Mouse (Mus musculus) left cerebral cortex, postnatal 36 days (tissue): Measurements from ENCODE around the gene Ppp1r9a. TPM values are rescaled to one million over a fixed set of nuclear protein-coding genes. Genes with fewer than 3 reads are reported as not detected.

Experiments
- DNase-seq, 2 experiments: peaks; one replicate each; pipeline ENCODE4 v3.0.0; 2021 to 2022; ENCODE audit warnings: low spot score in 2 of 2, mixed read lengths in 1 of 2
- intact Hi-C: fragments of 180-260 bp; cut with DNase I; formaldehyde crosslinking; loops from one replicate; pipeline ENCODE4 v1.15.1; 2025
- total RNA-seq, 2 experiments: library from RNA; stranded (reverse); gene quantifications; 2 replicates each; pipeline ENCODE4 v1.2.3; 2021

Gene Ppp1r9a
- total RNA-seq, 2 experiments from 2014 or later, result 199 TPM

GRCm38 (mm10) chr6:4949701-4950100, 47.0 kb downstream of the Ppp1r9a start:
- DNase-seq, result no peak
- intact Hi-C loops, result no loop called here

DNA sequence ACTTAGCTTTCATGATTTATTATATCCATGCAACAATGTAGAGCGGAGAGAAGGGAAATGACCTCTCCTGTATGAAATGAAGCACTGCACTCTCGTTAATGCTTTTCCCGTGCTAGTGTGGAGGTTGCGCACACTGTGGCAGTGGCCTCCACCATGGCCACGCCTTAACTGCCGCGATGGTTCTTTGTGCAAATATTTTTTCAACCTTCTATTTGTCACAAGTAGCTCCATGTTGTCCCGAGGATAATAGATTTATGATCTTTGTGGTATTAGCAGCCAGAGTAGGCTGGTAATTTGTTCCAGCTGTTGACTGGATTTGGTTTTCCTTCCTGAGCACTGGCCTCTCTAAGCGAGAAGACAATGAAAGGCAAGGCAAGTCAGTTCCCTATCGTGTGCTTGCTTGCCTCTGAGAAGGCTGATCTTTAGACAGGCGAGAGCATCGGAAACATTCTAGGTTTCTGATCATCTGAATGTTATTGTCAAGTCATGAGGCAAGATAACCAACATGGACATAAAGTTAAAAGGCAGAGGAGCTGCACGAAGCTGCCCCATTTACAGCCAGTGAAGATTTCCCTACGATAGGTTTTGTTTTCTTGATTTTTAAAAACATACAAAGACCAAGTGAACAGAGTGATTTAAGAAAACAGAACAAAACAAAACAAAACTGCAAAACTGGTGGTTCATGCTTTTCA, 50.5 kb downstream of the Ppp1r9a start:
- no peak for DNase-seq
- intact Hi-C loops, result no loop called here

- intact Hi-C loops, result no loop called here
- DNase-seq, result no peak
Observed at GRCm38 (mm10) chr6:4956651-4957050, 53.9 kb downstream of the Ppp1r9a start.

DNA sequence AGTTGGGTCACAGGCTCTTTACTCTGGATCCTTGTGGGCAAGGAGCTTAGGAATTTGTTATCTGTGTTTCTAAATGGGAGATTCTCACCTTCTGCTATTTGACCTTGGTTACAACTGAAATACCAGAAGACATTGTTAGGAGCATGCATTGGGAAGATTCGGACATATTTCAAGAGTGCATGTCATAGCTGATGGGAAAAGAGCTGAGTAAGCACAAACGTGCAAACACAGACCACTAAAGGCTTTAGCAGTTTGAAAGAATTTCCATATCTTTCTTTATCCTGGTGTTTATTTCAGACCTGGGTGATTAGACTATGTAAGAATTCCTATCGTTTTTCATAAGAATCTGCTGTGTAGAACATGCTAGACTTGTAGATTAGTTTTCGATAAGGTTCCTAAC, 59.5 kb downstream of the Ppp1r9a start:
- DNase-seq, result no peak
- intact Hi-C loops, result no loop called here

DNA sequence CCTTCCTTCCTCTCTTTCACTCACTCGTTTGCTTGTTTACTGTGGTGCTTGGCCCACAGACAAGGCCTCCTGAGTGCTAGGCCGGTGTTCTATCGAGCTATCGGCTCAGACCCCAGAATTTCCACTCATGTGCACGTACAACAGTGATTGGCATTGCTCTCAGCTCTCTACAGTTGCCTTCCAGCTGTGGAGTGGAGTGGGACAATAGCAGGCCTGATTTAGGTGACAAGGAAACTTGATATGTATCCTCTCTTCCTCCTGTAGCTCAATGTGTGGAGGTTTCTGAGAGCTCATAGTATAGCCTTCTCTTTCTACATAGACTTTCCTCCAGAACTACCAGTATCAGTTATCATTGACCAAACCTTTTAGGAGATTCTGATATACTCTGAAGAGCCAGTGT, 60.3 kb downstream of the Ppp1r9a start:
- no peak for DNase-seq
- intact Hi-C loops, result no loop called here

DNA sequence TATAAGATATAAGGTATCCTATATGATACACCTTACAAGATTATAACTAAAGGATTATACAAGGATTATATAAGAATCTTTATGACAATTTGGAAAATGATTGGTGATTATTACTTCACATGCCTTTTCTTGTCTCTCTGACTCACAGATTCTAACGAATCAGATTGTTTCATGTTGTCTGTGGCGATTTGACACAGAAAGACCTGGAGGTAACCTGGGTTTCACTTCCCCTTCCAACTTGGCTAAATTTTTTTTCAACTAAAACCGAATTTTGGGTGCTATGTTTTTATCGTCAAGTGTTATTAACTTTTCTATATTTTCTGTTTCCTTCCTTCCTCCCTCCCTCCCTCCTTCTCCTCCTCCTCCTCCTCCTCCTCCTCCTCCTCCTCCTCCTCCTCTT, 64.5 kb downstream of the Ppp1r9a start:
- intact Hi-C loops, result no loop called here
- no peak for DNase-seq

GRCm38 (mm10) chr6:4971229-4971628, 68.5 kb downstream of the Ppp1r9a start:
- intact Hi-C loops, result no loop called here
- no peak for DNase-seq

- intact Hi-C loops, result no loop called here
- peak; percentile 21 to 29 for DNase-seq
Observed at GRCm38 (mm10) chr6:4972808-4973207, 70.1 kb downstream of the Ppp1r9a start.

DNA sequence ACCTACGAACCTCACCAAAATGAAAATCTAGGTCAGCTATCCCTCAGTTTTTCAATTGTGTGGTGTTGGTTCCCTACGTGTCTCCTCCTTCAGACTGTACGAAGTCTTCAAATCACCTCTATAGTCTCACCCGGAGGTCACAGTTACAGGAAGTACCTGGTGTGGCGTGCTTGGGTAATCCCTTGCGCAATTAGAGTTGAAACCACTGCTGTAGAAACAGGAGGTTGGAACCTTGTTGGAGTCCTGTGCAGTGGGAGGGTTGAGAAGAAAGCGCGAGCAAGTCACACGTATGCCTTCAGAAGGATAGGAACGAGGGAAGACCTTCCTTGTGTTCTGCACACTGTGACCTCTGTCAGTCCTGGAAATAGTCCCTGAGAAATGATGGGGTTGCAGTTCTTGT, 70.6 kb downstream of the Ppp1r9a start:
- intact Hi-C loops, result no loop called here
- no peak for DNase-seq

- intact Hi-C loops, result no loop called here
- no peak for DNase-seq
Observed at GRCm38 (mm10) chr6:4977515-4977914, 74.8 kb downstream of the Ppp1r9a start.

DNA sequence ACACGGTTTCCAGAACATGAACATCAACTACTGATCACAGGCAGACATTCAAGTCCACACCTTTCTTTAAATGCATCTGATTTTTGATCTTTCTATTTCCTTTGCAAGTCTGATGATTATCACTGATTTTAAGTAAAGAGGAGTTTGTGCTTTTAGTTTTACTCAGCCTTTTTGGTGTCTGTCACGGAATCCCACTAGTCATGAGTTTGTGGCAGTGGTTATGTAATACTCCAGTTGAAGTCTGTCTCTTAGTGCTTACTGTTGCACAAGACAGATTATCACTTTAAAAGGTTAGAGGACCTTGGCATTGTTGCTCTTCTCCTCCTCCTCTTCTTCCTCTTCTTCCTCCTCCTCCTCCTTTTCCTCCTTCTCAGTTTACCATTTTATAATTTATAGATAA, 75.5 kb downstream of the Ppp1r9a start:
- DNase-seq, result no peak
- intact Hi-C loops, result no loop called here

GRCm38 (mm10) chr6:4978897-4979296, 76.2 kb downstream of the Ppp1r9a start:
- DNase-seq, result no peak
- intact Hi-C loops, result no loop called here

DNA sequence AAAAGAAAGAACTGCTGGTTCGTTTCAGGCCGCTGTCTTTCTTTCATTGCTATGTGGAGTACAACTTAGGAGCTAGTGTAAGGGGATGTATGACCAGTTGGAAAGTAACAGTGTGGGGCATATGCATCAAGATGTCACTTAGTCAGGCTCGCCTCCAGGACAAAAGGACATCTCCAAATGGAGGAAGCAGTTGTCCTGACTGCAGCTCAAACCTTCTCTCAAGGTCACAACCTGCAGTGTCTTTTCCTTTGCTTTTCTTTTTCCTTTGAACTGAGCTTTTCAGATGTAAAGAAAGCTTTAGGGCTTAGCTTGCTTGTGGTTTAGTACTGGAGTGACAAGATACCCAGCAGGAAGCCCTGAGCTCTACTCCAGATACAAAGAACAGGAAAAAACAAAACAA, 77.4 kb downstream of the Ppp1r9a start:
- no peak for DNase-seq
- intact Hi-C loops, result no loop called here

DNA sequence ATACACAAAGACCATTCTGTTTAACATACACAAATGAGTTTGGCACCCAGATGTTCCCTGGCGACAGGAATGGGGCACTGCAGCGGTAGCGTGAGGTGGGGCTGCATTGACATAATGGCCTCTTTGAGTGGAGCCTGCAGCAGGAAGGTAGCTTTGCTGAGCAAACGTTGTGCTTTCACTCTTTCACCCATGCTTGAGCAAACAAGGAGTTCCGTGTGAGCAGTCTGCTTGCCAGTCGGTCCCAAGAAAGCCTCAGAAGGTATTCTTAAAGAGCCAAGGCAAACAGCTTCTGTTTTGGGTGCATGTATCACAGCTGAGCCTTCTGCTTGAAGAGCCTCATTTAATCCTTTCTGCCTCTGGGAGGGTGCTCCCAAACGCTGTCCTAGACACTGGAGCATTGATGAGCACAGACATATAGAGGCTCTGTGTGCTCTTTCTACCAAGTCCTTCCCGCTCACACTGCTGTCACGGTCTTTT, 80.0 kb downstream of the Ppp1r9a start:
- no peak for DNase-seq
- intact Hi-C loops, result no loop called here

DNA sequence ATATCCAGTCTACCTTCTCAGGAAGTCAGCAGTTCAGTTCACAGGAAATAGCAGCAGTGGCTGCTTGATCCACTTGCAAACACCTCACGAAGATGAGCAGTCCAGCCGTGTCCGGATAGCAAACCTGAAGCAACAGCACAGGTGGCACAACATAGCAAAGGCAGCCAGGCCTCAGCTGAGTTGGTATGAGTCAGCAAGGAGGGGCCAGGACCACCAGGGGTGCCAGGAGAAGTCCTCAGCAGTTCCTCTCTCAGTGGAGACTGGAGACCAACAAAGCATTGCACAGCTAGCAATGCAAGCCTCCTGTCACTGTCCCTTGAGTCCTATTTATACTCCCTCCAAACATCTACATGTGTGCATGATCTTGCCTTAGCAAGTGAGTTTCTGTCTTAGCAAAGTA, 83.0 kb downstream of the Ppp1r9a start:
- DNase-seq, result no peak
- intact Hi-C loops, result no loop called here

DNA sequence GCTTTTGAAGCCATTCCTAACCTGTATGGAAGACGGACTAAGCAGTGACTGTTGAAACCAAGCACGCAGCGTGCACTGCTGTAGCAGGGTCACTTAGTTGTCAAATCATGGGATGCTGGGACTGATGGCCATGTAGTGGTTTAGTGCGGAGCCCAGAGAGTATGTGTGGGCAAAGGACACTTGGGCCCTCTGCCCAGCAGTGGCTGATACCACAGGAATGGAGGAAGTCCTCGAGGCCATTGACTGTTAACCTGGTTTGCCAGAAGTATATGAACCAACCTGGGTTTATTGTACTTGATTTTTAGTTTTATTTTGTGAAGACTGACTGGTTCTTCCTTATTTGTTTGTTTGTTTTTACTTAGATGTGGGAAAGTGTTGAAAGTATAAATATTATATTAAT, 84.4 kb downstream of the Ppp1r9a start:
- no peak for DNase-seq
- intact Hi-C loops, result no loop called here

DNA sequence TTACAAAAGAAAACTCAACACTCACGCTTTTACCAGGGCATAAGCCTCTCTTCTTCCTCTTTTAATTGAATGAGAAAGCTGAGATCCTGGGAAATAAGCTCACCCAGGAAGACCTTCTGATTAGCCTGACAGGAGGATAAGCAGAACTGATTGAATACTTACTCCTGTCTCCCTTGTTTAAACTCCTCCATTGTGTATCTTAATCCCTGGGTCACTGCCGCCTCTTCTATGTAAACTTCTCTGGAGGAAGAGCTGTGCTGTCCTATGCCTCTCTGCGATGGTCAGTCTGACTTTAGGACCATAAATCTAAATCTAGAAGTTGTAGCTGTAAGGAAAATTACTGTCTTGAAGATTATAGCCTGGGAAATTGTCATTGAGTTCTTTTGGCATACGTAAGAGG, 86.0 kb downstream of the Ppp1r9a start:
- DNase-seq, result no peak
- intact Hi-C loops, result no loop called here

GRCm38 (mm10) chr6:4992308-4992707, 89.6 kb downstream of the Ppp1r9a start:
- intact Hi-C loops, result no loop called here
- no peak for DNase-seq

- intact Hi-C loops, result no loop called here
- no peak for DNase-seq
Observed at GRCm38 (mm10) chr6:4993600-4994160, 91.0 kb downstream of the Ppp1r9a start.

GRCm38 (mm10) chr6:4994161-4994919, 91.6 kb downstream of the Ppp1r9a start:
- intact Hi-C loops, result no loop called here
- DNase-seq, result no peak

DNA sequence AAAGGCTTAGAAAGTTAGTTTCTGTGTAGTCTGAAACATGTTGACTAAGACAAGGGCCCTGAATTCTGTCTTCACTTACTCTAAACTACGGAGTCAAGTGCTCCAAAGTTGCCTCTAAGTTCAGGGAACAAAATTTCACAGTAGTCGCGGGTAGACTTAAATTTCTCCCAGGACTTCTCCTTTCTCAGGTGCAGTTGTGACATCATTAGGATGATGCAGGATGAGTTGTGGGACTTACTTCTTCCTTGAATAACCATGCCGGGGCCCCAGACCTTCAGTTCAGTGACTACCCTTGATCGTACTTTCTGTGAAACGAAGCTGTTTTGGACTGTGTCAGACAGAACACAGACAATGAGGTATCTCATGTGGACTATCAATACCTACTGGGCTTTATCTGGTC, 94.9 kb downstream of the Ppp1r9a start:
- no peak for DNase-seq
- intact Hi-C loops, result no loop called here
